Mouse (Mus musculus) frontal cortex, postnatal 14 days (tissue): ENCODE data around the gene Sorcs1.
A peak's percentile ranks its signal among the peaks of the same experiment; 100 is the strongest.

ENCODE experiments used
- DNase-seq, 2 experiments: peaks; one replicate each; pipeline ENCODE4 v3.0.0; 2022; ENCODE audit warnings: low spot score in 2 of 2

Gene Sorcs1

DNA sequence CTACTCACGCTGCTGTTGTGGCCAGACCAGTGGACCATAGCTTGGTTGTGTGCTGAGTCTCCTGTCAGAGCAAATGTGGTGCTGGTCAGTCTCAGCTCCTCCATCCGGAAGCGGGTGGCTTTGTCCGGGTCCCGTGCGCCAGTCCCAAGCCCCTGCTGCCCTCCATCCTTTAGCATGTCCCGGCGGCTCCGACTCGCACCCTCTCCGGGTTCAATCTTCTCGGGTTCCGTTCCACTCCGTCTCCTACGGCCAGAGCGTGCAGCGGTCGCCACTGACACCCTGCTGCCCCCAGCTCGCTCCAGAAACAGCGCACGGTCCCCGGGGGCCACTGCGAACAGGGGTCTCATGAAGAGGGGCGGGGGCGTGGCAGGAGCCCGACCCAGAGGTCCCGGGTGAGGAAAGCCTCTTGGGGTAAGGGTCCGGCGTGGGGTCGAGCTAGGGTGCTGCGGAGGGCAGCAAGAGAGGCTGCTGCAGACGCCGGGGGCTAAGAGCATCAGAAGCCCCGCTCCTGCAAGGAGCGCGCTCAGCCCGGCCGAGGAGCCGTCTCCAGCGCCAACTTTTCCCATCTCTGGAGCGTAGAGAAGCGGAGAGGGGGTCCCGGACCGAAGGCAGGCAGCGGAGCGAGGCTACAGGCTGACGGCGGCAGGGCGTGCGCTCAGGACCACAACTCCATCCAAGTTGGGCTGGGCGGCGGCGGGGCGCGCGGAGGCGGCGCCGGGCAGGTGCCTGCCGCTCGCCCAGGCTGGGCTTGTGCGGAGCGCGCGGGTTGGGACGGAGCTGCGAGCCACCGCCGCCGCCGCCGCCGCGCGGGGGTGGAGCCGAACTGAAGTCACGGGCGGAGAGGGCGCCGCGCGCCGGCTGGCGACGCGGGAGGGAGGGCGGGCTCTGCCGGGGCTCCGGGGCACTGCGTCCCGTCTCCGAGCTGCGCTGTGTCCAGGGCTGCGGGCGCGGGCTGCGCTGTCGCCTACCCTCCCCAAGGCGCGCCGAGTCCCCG lies at the start of gene Sorcs1:
Sorcs1 (minus strand) TSS at position 744 of the 994 bp plus-strand sequence.
- peak; percentile 10 to 39 for DNase-seq

DNA sequence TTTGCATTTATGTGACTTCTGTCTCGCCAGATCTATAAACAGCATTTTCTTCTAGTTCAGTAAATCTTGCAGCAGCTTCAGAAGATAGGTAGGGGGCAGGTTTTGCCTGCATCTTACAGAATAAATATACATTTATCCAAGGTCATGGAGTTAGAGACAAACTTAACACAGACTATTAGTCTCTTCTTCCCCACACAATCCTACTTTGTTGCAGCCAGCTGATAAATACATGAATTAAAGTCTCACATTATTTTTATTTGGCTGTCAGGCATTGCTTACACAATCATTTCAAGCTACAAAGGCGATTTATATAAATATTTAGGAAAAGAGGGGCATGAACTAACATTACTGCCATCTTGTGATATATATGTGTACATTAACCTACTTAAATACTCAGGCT lies 4.8 kb upstream of the Sorcs1 start:
- no peak for DNase-seq

DNA sequence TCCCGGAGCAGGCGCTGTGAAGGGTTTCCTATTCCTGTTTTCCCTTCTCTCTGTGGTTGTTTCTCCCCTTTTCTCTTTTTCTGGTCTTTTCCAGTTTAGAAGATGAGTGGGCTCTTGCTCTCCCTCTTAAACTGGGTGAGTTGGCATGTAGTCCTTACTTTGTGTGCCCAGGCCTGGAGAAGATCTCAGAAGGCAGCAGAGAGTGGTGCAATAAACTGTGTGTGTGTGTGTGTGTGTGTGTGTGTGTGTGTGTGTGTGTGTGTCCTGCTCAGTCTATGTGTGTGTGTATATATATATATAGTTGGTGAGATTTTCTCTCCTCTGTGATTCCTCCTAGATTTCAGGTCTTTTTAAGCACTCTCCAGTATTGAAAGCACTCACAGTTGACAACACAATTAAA lies 500 bp upstream of the Sorcs1 start:
- DNase-seq, result no peak

DNA sequence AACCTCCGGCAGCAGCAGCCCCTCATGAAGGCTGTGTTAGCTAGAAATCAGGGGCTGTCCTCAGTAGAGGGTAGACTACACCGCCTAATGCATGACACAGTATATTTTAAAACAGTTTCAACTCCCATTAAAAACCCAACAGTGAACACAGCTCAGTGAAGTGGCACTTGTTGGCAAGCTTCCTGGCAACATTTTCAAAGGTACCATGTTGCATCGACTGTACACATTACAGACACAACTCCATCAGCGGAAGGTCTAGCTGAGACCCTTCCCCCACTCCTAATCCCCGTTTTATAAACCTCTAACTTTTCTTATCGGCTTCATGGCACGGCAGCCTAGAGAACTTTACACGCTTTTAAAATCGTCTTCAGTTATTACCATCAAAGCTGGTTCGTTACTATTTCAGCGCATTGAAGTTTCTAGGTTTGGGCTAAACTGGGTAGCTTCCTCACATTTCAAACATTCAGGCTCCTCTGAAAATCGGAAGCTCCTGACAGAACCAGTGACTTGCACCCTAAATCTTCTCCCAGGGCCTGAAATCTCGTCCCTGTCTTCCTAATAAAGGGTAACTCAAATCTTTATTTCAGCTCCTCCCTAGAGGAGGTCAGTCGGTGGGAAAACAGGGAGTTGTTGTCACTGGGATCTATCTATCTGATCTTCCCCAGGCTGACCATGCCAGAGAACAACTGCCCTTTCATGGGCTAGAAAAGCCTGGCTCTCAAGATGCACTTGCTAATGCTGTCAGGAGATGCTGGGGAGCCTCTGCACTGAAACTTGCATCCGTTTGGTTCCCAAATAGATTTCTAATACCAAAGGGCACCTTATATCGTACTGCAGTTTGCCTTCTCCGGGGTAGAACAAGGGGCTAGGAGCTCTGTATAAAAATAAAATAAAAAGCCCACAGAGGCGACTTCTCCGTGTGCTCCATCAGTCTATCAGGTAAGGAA lies 1.6 kb downstream of the Sorcs1 start:
- DNase-seq, result no peak

DNA sequence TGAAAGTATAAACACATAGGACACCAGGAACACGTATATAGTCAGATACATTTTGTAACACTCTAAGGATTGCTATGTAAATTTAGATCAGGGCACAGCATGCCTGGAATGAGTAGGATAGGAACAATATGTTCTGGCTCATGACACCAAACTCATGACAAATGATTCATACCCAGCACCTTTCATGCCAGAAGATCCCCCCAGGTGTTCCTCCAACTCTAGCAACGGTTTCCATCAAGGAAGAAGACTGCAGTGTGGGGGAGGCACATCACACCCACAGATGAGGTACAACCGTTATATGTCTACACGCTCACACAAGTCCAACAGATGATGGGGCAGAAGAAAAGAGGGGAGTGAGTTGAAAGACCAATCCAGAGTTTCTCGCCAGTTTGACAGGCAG lies 3.5 kb downstream of the Sorcs1 start:
- DNase-seq, result no peak

DNA sequence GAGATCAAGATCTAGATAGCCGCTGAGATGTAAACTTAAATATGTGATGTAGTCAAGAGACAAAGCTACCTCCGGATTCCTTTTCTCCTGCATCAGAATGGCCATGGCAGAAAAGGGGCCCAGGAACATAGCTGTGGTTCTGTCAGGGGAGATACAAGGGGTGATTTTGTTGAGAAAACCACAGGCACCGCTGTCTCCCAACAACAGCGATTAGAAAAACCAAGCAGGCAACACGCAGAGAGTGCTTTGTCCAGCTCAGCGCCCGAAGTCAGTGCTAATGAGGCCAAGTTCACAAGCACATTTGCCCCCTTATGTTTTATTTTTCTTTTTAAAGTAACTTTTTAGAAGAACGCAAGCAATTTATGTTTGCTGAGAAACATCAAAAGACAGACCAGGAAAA lies 10.9 kb downstream of the Sorcs1 start:
- DNase-seq, result no peak

DNA sequence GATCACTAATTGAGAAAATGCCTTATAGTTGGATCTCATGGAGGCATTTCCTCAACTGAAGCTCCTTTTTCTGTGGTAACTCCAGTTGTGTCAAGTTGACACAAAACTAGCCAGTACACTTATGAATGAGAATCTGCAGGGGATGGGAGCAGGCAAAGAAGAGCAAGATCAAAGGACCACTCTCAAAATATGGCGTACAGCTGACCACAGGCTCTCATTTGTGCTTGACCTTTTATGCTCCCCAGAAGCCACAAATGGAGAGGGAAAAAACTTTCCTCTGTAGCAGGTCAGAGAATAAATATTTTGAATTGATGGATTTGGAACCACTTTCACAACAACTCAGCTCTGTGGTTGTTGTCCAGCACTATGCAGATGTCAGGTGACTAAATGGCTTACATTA lies 14.1 kb downstream of the Sorcs1 start:
- DNase-seq, result no peak

GRCm38 (mm10) chr19:50659144-50659543 lies 19.3 kb downstream of the Sorcs1 start:
- DNase-seq, result no peak

- no peak for DNase-seq
These were observed 25.7 kb downstream of the Sorcs1 start for GRCm38 (mm10) chr19:50652750-50653149.

- no peak for DNase-seq
These were observed 34.6 kb downstream of the Sorcs1 start for GRCm38 (mm10) chr19:50643836-50644235.

DNA sequence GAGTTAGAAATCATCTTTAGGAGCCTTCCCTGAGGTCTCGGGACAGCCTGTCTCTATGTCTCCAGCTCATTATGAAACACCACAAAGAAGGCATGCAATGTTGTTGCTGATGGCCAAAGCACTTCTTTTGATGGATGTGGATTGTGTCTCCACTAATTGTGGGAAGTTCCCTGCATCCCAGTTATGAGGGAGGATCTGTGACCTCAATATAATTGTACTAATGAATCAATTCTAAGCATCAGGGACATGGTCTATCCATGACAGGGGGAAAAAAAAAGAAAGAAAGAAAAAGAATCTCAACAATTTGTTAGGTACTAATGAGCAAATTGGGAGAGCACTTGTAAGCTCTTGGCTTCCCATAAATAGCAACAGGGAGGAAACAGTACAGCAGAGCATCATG lies 36.3 kb downstream of the Sorcs1 start:
- DNase-seq, result no peak

DNA sequence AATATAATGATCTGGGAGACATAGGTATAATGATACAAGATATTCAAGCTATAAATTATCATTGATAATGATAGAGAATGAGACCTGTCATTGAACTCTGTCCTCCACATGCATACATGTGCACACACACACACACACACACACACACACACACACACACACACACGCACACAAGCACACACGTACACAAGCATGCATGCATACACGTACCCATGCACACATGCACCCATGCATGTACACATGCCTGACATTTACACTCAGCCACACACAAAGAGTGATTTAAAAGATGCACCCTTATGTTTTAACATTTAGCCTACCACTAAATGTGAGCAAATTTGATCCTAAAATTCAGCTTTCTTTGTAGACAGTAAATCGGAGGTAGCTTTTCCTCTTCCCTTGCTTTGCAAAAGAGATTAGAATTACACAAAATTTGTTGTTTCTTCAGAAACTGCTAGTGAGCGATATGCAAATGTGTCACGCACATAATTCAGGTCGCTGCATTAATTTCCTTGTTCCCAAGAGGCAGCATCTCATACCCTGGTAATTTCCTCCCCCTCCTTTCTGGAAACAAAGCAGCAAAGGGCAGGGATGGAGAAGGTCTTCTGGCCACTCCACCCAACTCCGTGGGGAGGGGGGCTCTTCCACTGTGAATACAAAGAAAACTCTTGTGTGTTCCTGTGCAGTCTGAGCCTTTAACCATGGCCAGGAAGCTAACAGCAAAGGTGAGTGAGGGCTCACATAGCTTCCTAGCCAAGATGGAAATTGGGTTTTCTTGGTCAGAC lies 38.0 kb downstream of the Sorcs1 start:
- no peak for DNase-seq

DNA sequence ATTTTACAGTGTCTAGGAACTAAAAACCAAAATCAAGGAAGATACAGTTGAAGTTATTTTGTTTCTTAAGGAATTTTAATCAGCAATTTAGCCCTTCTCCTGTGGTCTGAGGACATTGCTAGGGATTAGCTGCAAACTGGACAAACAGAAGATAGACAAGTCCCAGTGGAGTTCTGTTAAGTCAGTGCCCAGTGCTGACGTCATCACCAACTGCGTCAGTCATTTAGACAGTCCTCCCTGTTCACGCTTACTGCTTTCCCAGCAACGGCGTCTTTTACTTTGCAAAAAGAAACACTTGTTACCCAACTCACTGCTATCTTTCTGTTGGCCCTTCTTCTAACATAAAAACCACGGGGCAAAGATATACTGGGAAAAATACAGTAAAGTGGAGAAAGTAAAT lies 40.3 kb downstream of the Sorcs1 start:
- no peak for DNase-seq

DNA sequence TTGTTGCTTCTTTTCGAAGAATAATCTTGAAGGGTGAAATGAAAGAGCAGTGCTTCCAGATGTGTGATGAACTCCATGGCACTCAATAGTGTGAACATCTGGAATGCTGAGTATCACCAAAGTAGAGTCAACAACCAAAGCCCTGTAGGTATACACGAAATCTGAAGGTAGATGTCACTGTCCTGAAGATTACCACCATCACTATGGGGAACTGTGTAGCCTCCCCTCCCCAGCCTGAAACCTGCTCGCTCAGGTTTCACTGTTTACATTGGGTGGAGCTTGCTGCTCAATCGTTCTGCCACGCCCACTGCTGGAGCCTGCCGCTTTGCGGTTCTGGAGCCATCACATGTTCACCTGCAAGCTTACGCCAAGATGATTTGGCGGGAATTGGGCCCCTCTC lies 64.4 kb downstream of the Sorcs1 start:
- no peak for DNase-seq

- no peak for DNase-seq
These were observed 66.8 kb downstream of the Sorcs1 start for GRCm38 (mm10) chr19:50611619-50612018.

GRCm38 (mm10) chr19:50603882-50604281 lies 74.6 kb downstream of the Sorcs1 start:
- DNase-seq, result no peak

DNA sequence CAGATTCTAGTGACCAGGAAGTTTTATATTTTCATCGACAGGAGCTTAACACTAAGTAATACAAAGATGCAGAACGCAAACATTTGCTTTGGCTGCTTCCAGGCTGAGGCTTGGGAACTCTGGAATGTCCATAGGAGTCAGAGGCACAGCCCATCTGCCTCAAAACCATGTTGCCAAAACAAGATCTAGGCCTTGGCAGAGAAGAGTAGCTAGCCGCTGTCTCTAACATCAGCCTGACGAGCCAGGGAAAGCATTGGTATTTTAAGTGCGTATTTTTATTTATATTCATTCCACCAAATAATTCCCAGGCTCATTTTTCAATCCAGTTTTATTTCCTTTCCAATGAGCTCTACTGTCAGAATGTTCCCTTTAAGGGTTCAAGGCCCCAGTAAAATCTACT lies 75.1 kb downstream of the Sorcs1 start:
- no peak for DNase-seq

- no peak for DNase-seq
These were observed 81.1 kb downstream of the Sorcs1 start for GRCm38 (mm10) chr19:50597300-50597699.

- DNase-seq, result no peak
These were observed 92.3 kb downstream of the Sorcs1 start for GRCm38 (mm10) chr19:50586182-50586581.

- DNase-seq, result no peak
These were observed 95.5 kb downstream of the Sorcs1 start for GRCm38 (mm10) chr19:50582952-50583351.

GRCm38 (mm10) chr19:50569669-50570195 lies 108.7 kb downstream of the Sorcs1 start:
- DNase-seq, result no peak
